Mouse (Mus musculus) G1E-ER4 (cell line): ENCODE measurements around the gene Fam198b. TPM values are rescaled to one million over a fixed set of nuclear protein-coding genes. Genes with fewer than 3 reads are reported as not detected.

Experiments
- GATA1 ChIP-seq: IDR thresholded peaks from one replicate; pipeline ENCODE4 v1.8.0; 2012; ENCODE audit warnings: low read length, inconsistent platforms
- polyA plus RNA-seq: library from polyadenylated mRNA; stranded (reverse); fragments of >175 nt; gene quantifications from 2 replicates; pipeline ENCODE4 v1.2.3, GENCODE M21; 2012

The Fam198b gene
- polyA plus RNA-seq, 1 experiment = 2.5 TPM

DNA sequence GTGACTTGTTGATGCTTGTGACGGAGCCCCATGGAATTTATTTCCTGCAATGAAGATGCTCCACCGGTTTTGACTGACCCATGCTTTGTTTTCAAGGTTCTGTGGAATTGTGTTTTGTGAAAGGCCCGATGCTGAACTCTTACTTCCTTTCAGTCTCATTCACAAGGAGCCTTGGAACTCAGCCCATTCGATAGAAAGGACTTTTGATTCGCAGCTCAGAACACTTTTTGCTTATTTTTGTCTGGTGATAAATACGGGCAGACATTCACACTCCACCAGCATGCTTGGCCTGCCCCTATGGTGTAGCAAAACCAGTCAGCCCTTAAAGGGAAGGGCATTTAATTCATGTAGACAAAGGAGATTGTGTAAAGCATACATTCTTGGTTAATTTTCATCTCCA lies 19.5 kb downstream of the Fam198b start:
- TF ChIP-seq GATA1 = no peak

DNA sequence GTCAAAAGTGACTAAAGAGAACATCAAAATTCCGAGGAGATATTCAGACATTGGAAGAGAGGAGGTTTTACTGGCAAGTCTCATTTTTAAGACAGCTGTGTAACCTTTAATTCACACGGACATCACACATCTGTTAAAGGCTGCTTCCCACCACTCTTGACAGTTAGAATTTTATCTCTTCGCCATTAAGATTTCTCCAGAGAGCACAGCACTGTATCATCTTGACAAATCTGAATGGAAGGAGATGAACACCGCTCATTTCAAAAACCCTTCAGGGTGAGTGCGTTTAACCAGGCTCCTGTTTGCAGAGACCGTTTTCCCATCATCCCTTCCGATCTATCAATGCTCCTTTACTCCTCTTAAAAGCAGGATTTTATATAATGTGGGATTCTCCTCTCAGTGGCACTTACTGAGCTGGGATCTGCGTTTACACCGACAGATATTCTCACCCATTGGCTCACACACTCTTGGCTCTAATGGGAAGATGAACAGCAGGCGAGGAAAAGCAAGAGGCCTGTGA lies 20.0 kb downstream of the Fam198b start:
- TF ChIP-seq GATA1 = no peak

DNA sequence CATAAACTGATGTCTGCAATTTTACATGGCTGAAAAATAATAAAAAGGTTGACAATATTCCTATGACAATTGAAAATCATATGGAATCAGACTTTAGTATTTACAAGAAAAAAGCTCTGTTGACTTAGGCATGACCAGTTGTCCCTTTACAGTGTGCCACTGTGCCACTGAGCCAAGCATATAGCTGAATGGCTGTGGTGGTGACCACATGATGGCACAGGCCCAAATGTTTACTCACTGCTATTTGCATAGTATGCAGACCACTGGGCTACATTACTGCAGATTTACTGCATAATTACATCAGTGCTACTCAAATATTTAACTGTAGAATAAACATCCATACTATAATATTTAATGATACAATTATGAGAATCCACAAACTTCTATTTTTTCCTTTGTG lies 21.1 kb downstream of the Fam198b start:
- TF ChIP-seq GATA1 = no peak

DNA sequence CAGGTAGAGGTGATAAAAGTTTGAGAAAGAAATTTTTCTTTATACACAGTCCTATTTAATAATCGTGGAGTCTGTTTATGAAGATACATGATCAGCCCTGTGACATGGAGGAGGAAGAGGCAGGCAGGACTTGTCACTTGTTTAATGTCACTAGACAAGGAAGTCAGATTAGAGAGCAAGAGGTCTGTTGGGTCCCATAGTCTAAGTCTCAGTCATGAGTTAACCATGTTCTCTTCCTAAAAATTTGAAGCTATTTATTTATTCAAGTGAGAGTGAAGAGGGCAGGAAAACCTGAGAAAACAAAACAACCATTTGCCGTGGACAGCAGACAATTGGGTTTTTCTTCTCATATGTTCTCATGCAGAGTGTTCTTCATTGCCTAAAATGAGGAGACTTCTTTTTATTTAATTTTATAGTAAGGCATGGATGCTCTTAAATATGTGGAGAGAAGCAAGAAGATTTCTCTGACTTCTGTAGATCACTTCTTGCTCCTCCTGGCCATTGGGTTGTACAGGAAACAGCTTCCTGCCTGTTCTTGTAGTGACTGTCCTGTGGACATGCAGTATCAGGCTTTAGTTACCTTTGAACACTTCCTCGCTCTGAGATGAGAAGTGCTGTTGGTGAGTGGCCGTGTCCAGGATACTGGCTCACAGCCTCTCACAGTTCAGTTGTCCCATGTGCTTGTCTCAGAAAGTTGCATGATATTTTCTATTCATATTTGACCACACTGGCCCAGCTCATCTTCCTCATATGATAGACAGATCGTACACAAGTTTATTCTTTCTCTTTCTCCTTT lies 22.1 kb downstream of the Fam198b start:
- no peak for TF ChIP-seq GATA1

DNA sequence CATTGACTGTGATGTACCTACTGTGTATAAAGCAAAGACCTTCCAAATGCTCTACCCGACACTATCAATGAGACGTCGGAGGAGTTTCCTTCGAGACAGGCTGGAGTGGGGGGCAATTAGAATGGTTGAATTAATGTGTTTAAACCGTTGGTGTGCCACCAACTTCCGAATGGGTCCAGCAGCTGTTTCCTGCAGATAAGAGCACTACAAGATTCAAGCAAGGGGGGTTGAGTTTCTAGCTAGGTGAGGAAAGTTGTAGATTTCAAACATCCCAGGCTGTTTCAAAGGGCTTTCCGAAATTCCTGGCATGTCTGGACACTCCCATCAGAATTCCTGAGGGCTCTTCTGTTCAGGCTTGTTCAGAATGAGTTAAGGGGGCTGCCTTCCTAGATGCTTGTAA lies 22.9 kb downstream of the Fam198b start:
- TF ChIP-seq GATA1 = peak; percentile 43

DNA sequence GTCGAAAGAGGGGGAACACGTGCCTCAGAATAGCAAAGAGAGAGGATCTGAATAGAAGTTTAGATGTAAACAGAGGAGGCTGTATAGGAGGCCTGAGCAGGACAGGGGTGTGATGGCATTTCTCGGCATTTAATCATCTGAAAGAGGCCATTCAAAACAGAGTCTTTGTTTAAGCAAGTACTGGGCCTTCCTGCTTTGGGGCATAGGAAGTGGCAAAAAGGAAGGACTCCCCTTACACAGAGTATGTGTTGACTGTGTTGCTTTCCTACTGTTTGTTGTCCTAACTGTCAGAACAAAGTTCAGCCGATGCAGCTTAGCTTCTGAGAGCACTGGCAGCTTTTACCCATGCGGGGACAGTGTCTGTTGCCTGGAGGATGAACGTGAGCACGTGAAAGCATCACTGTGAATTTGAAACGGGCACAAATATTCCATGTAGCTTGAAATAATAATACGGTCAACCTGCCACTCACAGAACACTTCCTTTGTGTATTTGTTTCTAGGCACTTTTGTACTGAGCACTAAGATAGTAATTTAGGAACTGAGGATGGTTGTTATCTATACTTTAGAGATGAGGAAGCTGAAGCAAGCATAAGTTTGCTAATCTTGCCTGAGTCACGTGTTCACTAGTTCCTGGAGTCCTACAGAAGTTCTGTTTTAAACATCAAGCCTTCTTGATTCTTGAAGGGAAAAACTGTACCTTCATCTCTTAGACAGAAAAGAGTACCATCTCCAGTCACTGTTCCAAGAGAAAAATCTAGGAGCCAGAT lies 26.2 kb downstream of the Fam198b start:
- TF ChIP-seq GATA1 = peak; percentile 59

DNA sequence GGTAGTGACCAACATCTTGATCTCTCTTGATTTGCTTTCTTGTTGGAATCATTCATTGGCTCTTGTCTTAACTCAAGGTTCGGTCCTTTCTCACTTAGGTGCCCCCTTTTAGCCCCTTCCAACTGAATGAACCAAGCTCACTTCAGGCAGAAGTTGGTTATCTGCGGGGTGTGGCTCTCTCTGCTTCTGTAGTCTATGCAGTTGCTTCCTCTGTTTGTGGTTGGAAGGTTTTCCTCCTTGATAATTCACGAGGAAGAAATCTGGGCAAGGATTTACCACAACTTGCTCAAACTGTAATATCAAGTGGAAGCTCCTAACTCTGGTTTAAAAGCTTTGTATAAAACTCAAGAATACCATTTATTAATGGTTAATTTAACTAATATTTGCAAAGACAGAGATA lies 26.8 kb downstream of the Fam198b start:
- peak; percentile 15 for TF ChIP-seq GATA1

DNA sequence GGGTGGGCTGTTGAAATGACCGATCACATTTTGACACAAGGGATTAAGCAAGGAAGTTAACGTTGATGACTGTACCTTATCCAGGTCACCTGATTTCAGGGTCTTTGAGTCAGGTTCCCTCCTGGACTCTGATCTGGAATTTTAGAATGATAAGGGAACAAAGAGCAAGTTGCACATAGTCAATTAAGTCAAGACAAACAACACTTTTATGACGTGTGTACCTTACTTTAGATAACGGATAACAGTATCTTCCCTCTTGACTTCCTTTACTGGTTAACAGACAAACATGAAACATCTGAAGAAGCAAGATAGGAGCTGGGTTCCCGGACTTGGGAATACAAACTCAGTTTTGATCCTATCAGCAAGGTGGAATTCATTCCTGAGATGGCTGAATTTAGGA lies 29.7 kb downstream of the Fam198b start:
- peak; percentile 15 for TF ChIP-seq GATA1

DNA sequence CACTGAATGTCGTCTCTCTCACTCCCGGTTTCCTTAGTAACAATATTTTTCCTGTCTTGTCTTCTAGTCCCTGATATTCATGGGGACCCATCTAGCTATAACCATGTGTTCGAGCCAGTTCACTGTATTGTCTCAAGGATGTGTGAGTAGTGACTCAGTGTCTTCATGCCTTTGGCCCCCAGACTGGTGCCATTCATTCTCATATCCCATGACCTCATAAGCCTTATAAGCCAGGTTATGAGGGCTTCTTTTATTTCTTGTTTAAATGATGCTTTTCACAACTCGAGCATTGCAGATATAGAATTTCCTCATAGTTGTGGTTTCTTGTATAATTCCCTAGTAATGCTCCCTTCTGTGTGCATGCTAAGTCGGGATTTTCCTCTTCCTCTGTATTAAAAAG lies 31.9 kb downstream of the Fam198b start:
- no peak for TF ChIP-seq GATA1

DNA sequence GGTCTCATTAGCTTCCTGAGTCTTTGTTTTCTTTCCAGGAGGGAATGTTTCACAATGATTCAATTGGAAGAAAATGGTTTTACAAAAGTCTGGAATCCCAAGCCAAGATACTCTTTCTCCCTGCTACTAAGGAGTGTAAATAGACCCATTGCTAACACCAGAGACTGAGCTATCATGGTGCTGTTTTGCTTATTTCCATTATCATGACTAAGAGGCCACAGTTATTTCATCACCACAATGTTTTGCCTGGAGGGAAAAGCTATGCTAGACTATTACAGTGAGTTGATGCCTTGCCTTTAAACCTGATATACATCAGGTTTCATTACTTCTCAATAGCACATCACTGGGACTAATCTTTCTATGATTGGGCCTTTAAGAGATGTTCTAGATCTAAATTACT lies 34.4 kb downstream of the Fam198b start:
- no peak for TF ChIP-seq GATA1

DNA sequence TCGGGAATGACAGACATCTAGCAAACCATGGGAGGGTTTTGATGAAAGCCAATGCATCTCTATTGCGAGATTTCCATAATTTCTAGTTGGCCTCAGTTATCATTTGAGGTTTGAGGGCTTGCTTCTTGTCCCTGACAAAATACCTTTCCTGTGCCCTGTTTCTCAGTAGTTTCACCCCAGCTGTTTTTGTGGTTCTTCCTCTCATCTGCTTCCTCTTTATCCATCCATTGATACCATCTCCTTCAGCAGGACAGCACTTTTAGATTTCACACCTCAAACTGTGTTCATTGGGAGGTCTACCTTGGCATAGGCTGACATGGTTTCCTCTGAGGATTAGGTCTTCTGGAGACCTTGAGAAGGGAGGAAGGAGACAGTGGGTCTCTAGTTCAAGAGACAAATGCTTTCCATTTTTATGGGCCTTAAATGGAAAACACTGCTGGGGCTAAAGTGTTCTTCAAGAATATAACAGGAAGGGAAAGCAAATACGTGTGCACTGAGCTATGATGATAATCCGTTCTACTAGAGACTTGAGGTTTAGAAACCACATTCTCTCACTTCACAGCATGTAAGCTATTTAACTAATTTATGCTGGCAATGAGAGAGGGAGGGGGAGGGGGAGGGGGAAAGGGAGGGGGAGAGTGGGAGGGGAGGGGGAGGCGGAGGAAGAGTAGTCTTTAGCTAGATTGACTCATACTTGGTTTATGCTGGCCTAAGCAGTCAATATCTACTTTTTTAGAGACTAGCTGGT lies 41.8 kb downstream of the Fam198b start:
- no peak for TF ChIP-seq GATA1

DNA sequence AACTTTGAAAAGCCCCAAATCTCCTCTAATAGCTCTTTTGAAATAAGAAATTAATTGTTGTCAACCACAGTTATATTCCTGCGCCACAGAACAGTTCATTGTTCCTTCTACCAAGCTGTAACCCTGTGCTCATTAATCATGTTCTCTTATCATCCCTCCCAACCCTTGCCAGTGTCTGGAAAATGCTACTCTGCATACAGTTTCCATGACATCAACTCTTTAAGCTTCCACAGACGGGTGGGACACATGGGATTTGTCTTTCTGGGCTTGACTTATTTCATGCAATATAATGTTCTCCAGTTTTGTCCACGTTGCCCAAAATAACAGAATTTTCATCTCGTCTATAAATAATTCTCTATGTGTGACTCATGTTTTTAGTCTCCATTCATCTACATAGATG lies 42.7 kb downstream of the Fam198b start:
- no peak for TF ChIP-seq GATA1

DNA sequence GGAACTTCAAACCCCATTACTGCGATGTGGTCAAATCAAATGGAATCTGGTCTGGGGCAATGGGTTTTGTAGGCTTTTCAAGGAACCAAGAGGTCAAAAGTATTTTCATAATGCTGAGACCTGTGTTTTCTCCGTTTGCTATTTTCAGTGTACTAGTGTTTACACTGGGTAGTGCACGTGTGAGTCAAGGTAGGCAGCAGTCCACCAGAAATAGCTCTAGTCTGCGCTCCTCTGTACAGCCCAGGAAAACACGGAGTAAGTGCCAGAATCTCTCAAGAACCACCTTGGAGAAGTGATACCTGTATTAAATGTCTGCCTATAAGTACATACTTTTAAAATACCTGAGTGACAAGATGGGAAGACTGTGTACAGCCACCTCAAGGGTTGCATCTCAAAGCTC lies 44.1 kb downstream of the Fam198b start:
- no peak for TF ChIP-seq GATA1

DNA sequence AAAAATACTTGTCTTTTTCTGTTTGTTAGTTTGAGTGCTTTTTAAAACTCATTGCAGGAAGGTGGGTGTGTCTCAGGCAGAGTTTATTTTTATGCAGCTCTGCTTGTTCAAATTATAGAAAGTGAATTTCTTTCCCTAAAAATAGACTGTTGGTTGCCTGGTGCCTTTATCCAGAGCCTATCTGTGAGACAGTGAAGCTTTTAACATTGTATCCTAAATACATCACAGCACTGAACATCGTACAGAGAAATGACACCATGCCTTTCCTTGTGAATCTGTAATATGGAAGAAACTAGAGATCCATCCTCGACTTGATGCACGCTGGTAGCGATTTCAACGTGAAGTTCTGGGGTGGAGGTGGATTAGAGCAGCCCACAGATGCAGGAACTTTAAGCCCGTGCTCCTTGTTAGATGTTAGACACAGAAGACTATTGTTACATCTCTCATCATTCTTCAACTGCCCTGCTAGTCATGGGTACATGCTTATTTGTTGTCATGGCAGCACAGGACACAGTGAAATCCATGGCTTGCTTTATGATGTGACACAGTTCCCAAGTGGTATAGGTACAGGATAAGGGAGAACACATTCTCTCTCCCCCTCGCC lies 45.9 kb downstream of the Fam198b start:
- TF ChIP-seq GATA1 = no peak

DNA sequence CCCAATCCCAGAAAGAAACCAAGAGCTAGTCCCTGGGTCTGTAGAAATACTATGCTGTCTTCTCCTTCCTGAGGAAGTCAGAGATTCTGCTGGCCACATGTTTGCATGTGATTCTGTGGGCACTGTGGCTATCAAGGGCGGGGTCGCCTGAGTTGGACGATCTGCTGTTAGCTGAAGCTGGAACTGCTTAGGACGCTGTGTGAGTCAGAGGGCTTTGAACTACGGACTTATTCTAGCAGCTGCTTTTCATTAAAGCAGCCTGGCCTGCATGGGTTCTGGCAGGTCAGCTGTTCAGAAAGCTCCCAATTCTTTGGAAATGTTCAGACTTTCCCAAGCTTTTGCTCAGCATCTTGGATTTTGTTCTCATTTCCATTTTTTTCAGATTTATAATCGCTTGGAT lies 51.9 kb downstream of the Fam198b start:
- no peak for TF ChIP-seq GATA1
